Mouse (Mus musculus): ENCODE measurements around the gene Tmem201. TPM values are rescaled to one million over a fixed set of nuclear protein-coding genes. Genes with fewer than 3 reads are reported as not detected.

Tmem201 gene
- polyA plus RNA-seq, 1 experiment = 15.7 TPM

DNA sequence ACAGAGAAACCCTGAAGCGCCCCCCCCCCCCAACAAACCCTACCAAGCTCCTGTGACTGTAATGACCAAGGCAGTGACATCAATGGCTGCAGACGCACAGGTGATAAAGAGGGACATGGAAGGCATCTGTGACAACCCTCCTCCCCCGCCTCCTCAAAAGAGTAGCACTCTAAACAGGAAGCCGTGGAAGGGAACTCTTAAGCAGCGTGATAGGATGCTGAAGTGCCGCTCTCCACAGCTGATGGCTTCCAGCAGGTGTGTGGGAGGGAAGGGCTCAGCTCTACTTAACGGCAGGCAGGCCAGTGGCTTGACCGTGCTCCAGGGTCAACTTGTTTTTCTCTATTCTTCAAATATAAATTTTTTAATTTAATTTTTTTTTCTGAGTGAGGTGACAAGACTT lies 16.7 kb downstream of the Tmem201 start:
- Histone ChIP-seq H3K27me3 (ENCODE audit: control insufficient read depth, insufficient read depth, low read length) (no peaks in the 10 kb centered on the region), H3K36me3 (ENCODE audit: control insufficient read depth, insufficient read depth, low read length) (no peaks in the 10 kb centered on the region; the same call in 1 of the 2 replicates), H3K4me1 (ENCODE audit: control insufficient read depth, insufficient read depth, low read length) (peaks cover 2% of the 10 kb centered on the region; the same call in 1 of the 2 replicates), H3K27ac (ENCODE audit: control insufficient read depth, insufficient read depth, low read depth, low read length) (no peak overlapping the region), H3K4me3 (ENCODE audit: control insufficient read depth, low read depth, low read length) (no peak overlapping the region)
- TF ChIP-seq CTCF (IDR thresholded peaks at IDR 0.05; ENCODE audit: control insufficient read depth, insufficient read depth, insufficient replicate concordance, low read depth, low read length) = no peak
- TF ChIP-seq POLR2A (IDR thresholded peaks at IDR 0.05; ENCODE audit: control insufficient read depth, low read depth, low read length) = no peak

DNA sequence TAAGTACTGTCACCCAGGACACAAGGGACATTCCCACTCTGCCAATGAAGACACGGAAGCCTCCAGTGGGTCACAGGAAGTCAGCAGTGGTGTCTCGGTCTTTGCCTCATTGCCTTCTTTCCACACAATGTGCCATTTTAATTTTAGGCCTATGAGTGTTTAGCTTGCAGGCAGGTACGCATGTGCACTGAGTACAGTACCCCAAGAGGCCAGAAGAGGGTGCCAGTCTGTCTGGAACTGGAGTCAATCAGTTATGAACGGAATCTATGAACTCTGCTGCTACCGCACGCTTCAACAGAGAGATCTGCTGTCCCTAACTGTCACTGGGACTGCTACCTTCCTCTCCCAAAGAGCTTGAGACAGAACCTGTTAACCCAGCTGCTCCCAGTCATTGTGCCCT lies 18.2 kb downstream of the Tmem201 start:
- Histone ChIP-seq H3K4me1 (ENCODE audit: control insufficient read depth, insufficient read depth, low read length) (peaks cover 2% of the 10 kb centered on the region; the same call in 1 of the 2 replicates), H3K36me3 (ENCODE audit: control insufficient read depth, insufficient read depth, low read length) (no peaks in the 10 kb centered on the region; the same call in 1 of the 2 replicates), H3K27ac (ENCODE audit: control insufficient read depth, insufficient read depth, low read depth, low read length) (no peak overlapping the region), H3K27me3 (ENCODE audit: control insufficient read depth, insufficient read depth, low read length) (no peaks in the 10 kb centered on the region), H3K4me3 (ENCODE audit: control insufficient read depth, low read depth, low read length) (no peak overlapping the region)
- TF ChIP-seq POLR2A (IDR thresholded peaks at IDR 0.05; ENCODE audit: control insufficient read depth, low read depth, low read length) = no peak
- peak; percentile 35; the same call in 1 of the 2 replicates for TF ChIP-seq CTCF (IDR thresholded peaks at IDR 0.05; ENCODE audit: control insufficient read depth, insufficient read depth, insufficient replicate concordance, low read depth, low read length)

GRCm38 (mm10) chr4:149714542-149714941 lies 23.3 kb downstream of the Tmem201 start:
- Histone ChIP-seq H3K36me3 (ENCODE audit: control insufficient read depth, insufficient read depth, low read length) (no peaks in the 10 kb centered on the region; the same call in 1 of the 2 replicates), H3K27me3 (ENCODE audit: control insufficient read depth, insufficient read depth, low read length) (no peaks in the 10 kb centered on the region), H3K4me3 (ENCODE audit: control insufficient read depth, low read depth, low read length) (no peak overlapping the region), H3K27ac (ENCODE audit: control insufficient read depth, insufficient read depth, low read depth, low read length) (no peak overlapping the region), H3K4me1 (ENCODE audit: control insufficient read depth, insufficient read depth, low read length) (no peaks in the 10 kb centered on the region; the same call in 1 of the 2 replicates)
- no peak for TF ChIP-seq POLR2A (IDR thresholded peaks at IDR 0.05; ENCODE audit: control insufficient read depth, low read depth, low read length)
- no peak for TF ChIP-seq CTCF (IDR thresholded peaks at IDR 0.05; ENCODE audit: control insufficient read depth, insufficient read depth, insufficient replicate concordance, low read depth, low read length)

DNA sequence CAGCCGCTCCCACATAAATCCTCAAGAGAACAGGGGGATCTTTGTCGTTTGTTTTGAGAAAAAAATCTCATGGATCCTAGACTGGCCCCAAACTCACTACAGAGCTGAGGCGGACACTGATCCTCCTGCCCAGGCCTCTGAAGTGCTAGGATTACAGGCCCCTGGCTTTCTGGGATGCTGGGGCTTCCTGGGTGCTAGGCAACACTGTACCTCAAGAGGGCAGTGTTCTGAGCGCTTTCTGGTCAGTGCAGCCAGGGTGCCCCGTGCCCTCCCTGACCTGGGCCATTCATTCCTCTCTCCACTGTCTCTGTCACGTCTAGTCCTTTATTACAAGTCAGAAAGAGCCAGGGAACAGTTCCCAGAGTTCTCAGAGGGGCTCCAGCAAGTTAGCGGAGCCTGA lies 25.9 kb downstream of the Tmem201 start:
- H3K36me3 ChIP-seq (ENCODE audit: control insufficient read depth, insufficient read depth, low read length) = no peaks in the 10 kb centered on the region; the same call in 1 of the 2 replicates
- no peak overlapping the region for H3K27ac ChIP-seq (ENCODE audit: control insufficient read depth, insufficient read depth, low read depth, low read length)
- no peak overlapping the region for H3K4me3 ChIP-seq (ENCODE audit: control insufficient read depth, low read depth, low read length)
- H3K4me1 ChIP-seq (ENCODE audit: control insufficient read depth, insufficient read depth, low read length) = no peaks in the 10 kb centered on the region
- TF ChIP-seq POLR2A (IDR thresholded peaks at IDR 0.05; ENCODE audit: control insufficient read depth, low read depth, low read length) (no peak), CTCF (IDR thresholded peaks at IDR 0.05; ENCODE audit: control insufficient read depth, insufficient read depth, insufficient replicate concordance, low read depth, low read length) (peak; percentile 72; the same call in 1 of the 2 replicates)
- no peaks in the 10 kb centered on the region for H3K27me3 ChIP-seq (ENCODE audit: control insufficient read depth, insufficient read depth, low read length)

- Histone ChIP-seq H3K4me1 (ENCODE audit: control insufficient read depth, insufficient read depth, low read length) (no peaks in the 10 kb centered on the region), H3K27me3 (ENCODE audit: control insufficient read depth, insufficient read depth, low read length) (no peaks in the 10 kb centered on the region), H3K36me3 (ENCODE audit: control insufficient read depth, insufficient read depth, low read length) (no peaks in the 10 kb centered on the region), H3K27ac (ENCODE audit: control insufficient read depth, insufficient read depth, low read depth, low read length) (no peak overlapping the region), H3K4me3 (ENCODE audit: control insufficient read depth, low read depth, low read length) (no peak overlapping the region)
- no peak for TF ChIP-seq POLR2A (IDR thresholded peaks at IDR 0.05; ENCODE audit: control insufficient read depth, low read depth, low read length)
- TF ChIP-seq CTCF (IDR thresholded peaks at IDR 0.05; ENCODE audit: control insufficient read depth, insufficient read depth, insufficient replicate concordance, low read depth, low read length) = no peak
Measured at GRCm38 (mm10) chr4:149711485-149711884, 26.4 kb downstream of the Tmem201 start.

- no peak overlapping the region for H3K27ac ChIP-seq (ENCODE audit: control insufficient read depth, insufficient read depth, low read depth, low read length)
- no peaks in the 10 kb centered on the region for H3K27me3 ChIP-seq (ENCODE audit: control insufficient read depth, insufficient read depth, low read length)
- TF ChIP-seq CTCF (IDR thresholded peaks at IDR 0.05; ENCODE audit: control insufficient read depth, insufficient read depth, insufficient replicate concordance, low read depth, low read length) (peak; percentile 57; the same call in 1 of the 2 replicates), POLR2A (IDR thresholded peaks at IDR 0.05; ENCODE audit: control insufficient read depth, low read depth, low read length) (no peak)
- H3K36me3 ChIP-seq (ENCODE audit: control insufficient read depth, insufficient read depth, low read length) = no peaks in the 10 kb centered on the region
- H3K4me3 ChIP-seq (ENCODE audit: control insufficient read depth, low read depth, low read length) = no peak overlapping the region
- no peaks in the 10 kb centered on the region for H3K4me1 ChIP-seq (ENCODE audit: control insufficient read depth, insufficient read depth, low read length)
Measured at GRCm38 (mm10) chr4:149710510-149710909, 27.3 kb downstream of the Tmem201 start.

DNA sequence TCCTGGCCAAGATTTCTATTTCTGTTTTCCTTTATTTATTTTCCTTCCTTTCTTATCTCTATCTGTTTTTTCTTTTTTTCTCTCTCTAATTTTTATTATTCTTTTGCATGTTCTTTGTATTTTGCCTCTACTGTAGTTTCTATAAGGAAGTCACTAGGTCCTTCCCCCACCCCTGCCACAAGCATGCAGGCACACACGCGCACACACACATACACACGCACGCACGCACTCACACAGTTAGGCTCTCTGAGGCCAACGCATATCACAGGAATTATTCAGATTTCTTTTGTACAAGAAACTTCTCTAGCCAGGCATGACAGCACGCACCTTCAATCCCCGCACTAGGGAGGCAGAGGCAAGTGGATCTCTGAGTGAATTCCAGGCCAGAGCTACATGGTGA lies 31.9 kb downstream of the Tmem201 start:
- no peak overlapping the region for H3K4me3 ChIP-seq (ENCODE audit: control insufficient read depth, low read depth, low read length)
- no peaks in the 10 kb centered on the region for H3K27me3 ChIP-seq (ENCODE audit: control insufficient read depth, insufficient read depth, low read length)
- no peaks in the 10 kb centered on the region for H3K36me3 ChIP-seq (ENCODE audit: control insufficient read depth, insufficient read depth, low read length)
- H3K27ac ChIP-seq (ENCODE audit: control insufficient read depth, insufficient read depth, low read depth, low read length) = no peak overlapping the region
- peaks cover 14% of the 10 kb centered on the region for H3K4me1 ChIP-seq (ENCODE audit: control insufficient read depth, insufficient read depth, low read length)
- TF ChIP-seq POLR2A (IDR thresholded peaks at IDR 0.05; ENCODE audit: control insufficient read depth, low read depth, low read length) (no peak), CTCF (IDR thresholded peaks at IDR 0.05; ENCODE audit: control insufficient read depth, insufficient read depth, insufficient replicate concordance, low read depth, low read length) (no peak)
